Mouse (Mus musculus) retina, embryonic 14.5 days (tissue): ENCODE results near the gene Rpl11.
"Not testable (repeated sequence)": the region's sequence is repeated elsewhere in the genome, so short reads cannot be mapped to it uniquely, and the experiment has no call there.

Source experiments
- DNase-seq: peaks from one replicate; pipeline ENCODE4 v3.0.0-alpha.2; 2015; ENCODE audit warnings: low spot score

The Rpl11 gene

DNA sequence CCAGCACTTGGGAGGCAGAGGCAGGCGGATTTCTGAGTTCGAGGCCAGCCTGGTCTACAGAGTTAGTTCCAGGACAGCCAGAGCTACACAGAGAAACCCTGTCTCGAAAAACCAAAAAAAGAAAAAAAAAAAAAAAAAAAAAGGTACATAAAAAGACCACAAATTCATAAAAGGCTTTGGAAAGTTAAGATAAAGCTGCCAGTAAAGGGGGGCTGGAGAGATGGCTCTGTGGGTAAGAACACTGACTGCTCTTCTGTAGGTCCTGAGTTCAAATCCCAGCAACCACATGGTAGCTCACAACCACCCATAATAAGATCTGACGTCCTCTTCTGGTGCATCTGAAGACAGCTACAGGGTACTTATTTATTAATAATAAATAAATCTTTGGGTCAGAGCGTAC lies 73.0 kb downstream of the Rpl11 start:
- DNase-seq, result not testable (repeated sequence)
